Mouse (Mus musculus) monocyte, adult 59 days (primary cell): ENCODE measurements around the gene Snx1. TPM values are rescaled to one million over a fixed set of nuclear protein-coding genes. Genes with fewer than 3 reads are reported as not detected.

Experiments used
- total RNA-seq, 2 experiments: library from RNA; stranded (reverse); gene quantifications; one replicate each; pipeline ENCODE4 v1.2.4; 2023

Snx1 gene
- total RNA-seq: 100 to 1,000 TPM; 131 to 145 TPM

GRCm38 (mm10) chr9:66126456-66127192 lies at the start of gene Snx1, which contains the start of gene Ciao2a:
TSS of gene Snx1 (minus strand) at chr9:66126587.
TSS of gene Ciao2a (plus strand) at chr9:66126611.

DNA sequence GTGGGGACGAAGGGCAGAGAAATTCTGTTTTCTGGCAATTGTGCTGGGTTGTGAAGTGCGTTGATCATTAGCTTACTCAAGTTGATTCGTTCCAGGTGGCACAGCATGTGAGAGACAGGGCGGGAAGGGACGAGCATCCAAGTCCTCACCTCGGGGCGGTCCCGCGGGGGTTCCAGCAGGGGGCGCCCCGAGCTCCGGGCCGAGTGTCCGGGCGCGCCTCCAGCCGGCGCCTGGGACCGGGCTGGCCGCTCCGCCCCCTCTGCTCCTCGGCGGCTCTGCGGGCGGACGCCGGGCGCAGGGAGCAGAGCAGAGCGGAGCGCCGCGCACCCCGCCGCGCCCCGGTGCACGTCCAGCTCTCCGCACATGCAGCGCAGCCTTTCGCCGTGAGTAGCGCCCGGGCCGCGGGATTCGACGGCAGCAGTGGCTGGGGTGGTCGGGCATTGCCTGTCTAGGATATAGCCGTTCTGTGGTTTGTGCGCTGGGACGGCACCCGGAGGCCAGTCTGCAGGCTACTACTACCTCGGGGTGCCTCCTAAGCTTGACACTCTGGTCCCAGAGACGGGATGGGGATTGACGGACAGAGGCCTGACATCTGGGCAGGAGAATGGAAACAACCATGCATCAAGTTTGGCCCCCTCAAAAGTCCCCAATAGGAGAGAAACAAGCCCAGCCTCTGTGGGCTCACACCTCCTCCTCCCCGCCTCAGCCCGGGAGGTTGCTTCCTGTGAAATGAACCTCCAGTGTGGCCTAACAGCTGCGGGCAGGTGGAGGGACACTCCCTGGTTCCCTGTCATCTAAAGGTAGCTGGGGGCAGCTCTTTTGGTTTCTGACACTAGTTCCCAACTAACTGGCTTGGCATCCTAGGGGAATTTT lies 31.8 kb upstream of the Snx1 start, which contains the start of gene Dapk2:
Gene Dapk2, plus strand, starts transcription at position 266 of the 873 bp plus-strand sequence.

DNA sequence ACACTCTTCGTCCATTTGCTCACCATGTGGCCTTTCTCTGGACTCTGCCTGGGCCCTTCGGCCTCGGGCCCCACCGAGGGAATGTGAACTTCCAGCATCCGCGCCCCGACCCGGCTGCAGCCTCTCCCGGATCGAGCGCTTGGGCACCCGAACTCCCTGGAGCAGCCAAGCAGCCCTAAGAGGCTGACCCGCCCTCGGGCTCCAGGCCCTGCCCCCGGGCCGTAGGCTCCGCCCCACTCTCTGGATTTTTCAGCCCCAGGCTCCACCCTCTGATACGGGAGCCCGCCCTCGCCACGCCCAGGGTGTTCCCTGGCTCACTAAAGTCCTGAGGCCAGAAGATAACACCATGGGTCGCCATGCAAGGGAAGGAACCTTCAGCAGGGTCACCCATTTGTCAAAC lies 56.8 kb downstream of the Snx1 start, which contains the start of gene Snx22:
Gene Snx22, minus strand, starts transcription at position 137 of the 400 bp plus-strand sequence.

DNA sequence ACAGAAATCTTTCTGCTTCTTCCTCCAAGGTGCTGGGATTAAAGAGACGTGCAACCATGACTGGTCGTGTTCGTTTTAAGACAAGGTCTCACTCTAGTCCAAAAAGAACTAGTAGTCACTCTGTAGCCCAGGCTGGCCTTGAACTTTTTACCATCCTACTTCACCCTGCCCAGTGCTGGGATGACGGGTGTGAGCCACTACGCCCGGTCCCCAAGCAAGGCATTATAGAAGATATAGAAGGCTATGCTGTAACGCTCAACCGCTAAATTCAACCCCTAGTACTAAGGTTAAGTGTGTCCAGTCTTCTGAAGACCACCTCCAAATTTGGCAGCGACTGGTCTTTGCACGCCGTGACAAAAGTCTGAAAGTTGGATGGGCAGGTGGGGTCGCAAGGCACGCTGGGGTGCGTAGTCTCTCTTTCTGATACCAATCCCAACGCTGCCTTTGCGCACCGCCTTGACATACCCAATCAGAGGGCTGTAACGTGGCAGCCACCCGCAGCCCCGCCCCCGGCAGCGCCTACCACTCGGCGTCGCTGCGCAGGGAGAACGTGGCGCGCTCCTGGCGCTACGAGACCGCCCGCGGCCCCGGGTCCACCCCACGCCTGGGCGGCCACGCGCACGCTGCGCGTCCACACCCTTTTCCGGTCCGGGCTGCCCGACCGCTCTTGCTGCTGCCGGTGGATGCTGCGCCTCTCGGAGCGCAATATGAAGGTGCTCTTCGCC lies 66.6 kb downstream of the Snx1 start, which contains the start of gene Ppib:
Gene Ppib, plus strand, starts transcription at position 640 of the 725 bp plus-strand sequence.

Other genes with a start within 250 kb of the Snx1 start
- gene Pclaf, start 236.3 kb downstream of the Snx1 start, total RNA-seq: 1 to 10 TPM in 1 of 2 experiments, under 1 TPM in 1; 0.94 to 3.1 TPM
- gene Trip4, start 217.8 kb downstream of the Snx1 start, total RNA-seq: 10 to 100 TPM; 20.2 to 23.3 TPM
- gene Csnk1g1, start 217.7 kb downstream of the Snx1 start, total RNA-seq: 10 to 100 TPM; 37.9 to 39.7 TPM
- gene Ppib, start 66.4 kb downstream of the Snx1 start, total RNA-seq: 100 to 1,000 TPM; 285 to 289 TPM
- under 1 TPM in 1 of 2 experiments, not detected in 1; 0.88 TPM for gene Snx22, start 56.9 kb downstream of the Snx1 start, total RNA-seq
- 10 to 100 TPM; 73.8 to 91.4 TPM for gene Ciao2a, start within 50 bp of the Snx1 start, total RNA-seq
- not detected for gene Dapk2, start 31.6 kb upstream of the Snx1 start, total RNA-seq
- gene Herc1, start 223.9 kb upstream of the Snx1 start, total RNA-seq: 10 to 100 TPM; 89.9 to 90.3 TPM